Mouse (Mus musculus) ovary, adult 10 weeks (tissue): Measurements from ENCODE around the gene Tbc1d24. TPM values are rescaled to one million over a fixed set of nuclear protein-coding genes. Genes with fewer than 3 reads are reported as not detected.

Experiments
- polyA plus RNA-seq: library from polyadenylated mRNA; stranded (reverse); fragments of 350-450 nt; fragmentation: Illumina TruSeq; extraction: RNeasy Lipid Tissue Mini Kit (QIAGEN cat#74804); gene quantifications from one replicate; pipeline ENCODE4 v1.2.3, GENCODE M21; 2014

The Tbc1d24 gene
- polyA plus RNA-seq: 18.2 TPM

DNA sequence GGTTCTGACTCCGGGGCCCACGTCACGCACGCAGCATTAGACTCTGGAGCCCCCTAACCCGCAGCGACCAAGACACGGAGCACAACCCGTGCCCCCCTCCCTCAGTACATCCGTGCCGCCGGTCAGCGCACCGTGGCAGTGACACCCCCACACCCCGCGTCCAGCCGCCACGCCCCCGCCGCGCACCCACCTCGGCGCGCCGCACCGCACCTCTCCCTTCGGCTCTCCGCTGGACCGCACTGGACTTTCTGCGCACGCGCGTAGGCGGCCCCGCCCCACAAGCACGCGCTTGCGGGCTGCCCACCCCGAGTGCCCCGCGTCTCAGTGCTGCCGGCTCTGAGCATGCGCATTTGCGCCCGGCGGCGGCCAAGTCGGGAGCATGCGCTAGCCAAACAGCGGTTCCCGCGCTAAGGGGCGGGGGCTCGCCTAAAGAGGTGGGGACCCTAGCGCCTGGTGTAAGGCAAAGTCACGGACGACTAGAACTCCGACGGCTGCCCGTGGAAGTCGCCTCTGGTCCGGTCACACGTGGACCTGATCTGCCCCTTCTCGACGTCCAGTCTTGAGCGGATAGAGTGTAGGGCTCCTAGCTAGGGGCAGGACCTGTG, at the start of gene Tbc1d24:
Tbc1d24 (minus strand) TSS at position 279 of the 605 bp plus-strand sequence.

DNA sequence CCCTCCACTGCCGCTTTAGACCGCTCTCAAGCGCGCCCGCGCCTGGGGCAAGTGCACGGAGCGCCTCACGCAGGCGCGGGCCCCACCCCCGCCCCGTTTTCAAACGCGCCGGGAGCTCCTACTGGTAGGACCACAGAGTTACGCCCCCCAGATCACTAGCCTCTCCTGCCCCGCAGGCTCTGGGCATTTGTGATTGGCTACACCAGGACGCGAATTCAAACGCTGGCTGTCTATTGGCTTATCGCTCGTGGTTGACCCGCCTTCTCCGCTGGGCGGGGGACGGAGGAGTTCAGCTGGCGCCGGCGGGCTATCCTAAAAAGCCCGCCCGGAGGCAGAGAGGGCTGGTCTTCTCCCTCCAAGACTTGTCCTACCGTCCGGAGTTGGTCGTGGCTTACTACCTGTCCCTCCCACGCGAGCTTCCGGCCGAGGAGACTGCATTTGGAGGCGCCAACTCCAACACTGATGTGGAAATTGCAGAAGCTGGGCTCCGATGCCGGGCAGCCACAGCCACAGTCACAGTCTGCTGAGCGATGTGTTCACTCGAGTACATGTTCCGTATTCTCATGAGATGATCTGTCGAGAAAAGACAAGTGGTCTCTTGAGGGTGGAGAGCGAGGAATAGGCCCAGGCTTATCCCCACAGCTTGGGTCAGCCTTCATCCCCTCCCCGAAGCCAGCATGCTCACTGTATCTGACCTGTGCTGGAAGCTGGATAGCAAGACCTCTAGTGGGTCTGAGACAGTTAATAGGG, 46.1 kb upstream of the Tbc1d24 start, which contains the start of gene Ccnf:
Ccnf (minus strand) TSS at position 165 of the 750 bp plus-strand sequence.

GRCm38 (mm10) chr17:24220435-24221411, 15.4 kb upstream of the Tbc1d24 start, which contains the start of gene Tedc2:
Tedc2 (minus strand) TSS chr17:24220851.

GRCm38 (mm10) chr17:24209043-24209915, 3.9 kb upstream of the Tbc1d24 start, which contains the start of gene Ntn3:
Ntn3 (minus strand) TSS chr17:24209531.

GRCm38 (mm10) chr17:24169317-24170065, 35.9 kb downstream of the Tbc1d24 start, which contains the start of gene Atp6v0c:
Atp6v0c (minus strand) TSS chr17:24169702.

DNA sequence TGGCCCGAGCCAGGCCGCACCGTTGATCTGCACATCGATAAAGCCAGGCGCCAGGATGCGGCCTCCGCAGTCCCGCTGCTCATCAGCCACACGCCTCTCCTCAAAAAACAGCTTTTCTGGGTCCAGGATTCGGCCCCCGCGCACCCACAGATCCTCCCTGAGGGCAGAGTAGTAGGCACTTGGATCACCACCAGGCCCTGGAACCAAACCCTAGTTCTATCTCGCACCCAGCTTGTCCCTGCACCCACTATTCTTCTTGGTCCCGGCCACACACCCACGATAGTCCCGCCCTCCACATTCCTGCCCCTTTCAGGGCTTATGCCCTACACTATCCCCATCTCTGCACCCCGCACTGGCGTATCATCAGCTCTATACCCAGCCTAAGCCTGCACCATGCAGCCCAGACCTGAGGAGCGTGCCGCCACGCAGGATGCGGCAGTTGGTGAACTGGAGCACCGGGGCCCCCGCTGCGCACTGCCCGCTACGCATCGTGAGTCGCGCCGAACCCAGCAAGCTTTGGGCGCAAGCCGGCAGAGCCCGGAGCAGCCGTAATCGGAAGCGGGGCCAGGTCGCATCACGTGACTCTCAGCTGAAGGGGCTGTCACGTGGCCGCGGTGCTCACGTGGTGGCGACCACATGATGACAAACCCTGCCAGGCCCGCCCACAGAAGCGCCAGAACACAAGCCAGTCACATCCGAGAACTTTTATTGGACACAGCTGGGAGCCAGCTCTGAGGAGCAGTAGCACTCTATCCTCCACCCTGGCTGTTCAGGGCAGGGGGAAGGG, 42.0 kb downstream of the Tbc1d24 start, which contains the start of gene Amdhd2:
Amdhd2 (minus strand) TSS at position 591 of the 787 bp plus-strand sequence.

GRCm38 (mm10) chr17:24150824-24151223, 54.5 kb downstream of the Tbc1d24 start, which contains the start of gene Pdpk1:
Pdpk1 (minus strand) TSS chr17:24150924.

Other genes starting within 250 kb of the Tbc1d24 start
- gene Prss30, start 225.0 kb downstream of the Tbc1d24 start, polyA plus RNA-seq: 0.43 TPM
- not detected for gene Prss22, start 207.5 kb downstream of the Tbc1d24 start, polyA plus RNA-seq
- not detected for gene Prss27, start 167.4 kb downstream of the Tbc1d24 start, polyA plus RNA-seq
- 64.0 TPM for gene Kctd5, start 132.1 kb downstream of the Tbc1d24 start, polyA plus RNA-seq
- 52.1 TPM for gene Pdpk1, start 54.6 kb downstream of the Tbc1d24 start, polyA plus RNA-seq
- not detected for gene Amdhd2, start 41.8 kb downstream of the Tbc1d24 start, polyA plus RNA-seq
- 42.9 TPM for gene Atp6v0c, start 35.9 kb downstream of the Tbc1d24 start, polyA plus RNA-seq
- 0.48 TPM for gene Ntn3, start 4.0 kb upstream of the Tbc1d24 start, polyA plus RNA-seq
- 4.7 TPM for gene Tedc2, start 15.3 kb upstream of the Tbc1d24 start, polyA plus RNA-seq
- 5.2 TPM for gene Ccnf, start 45.9 kb upstream of the Tbc1d24 start, polyA plus RNA-seq
- not detected for gene Abca17, start 145.5 kb upstream of the Tbc1d24 start, polyA plus RNA-seq
- 1.7 TPM for gene Abca3, start 146.4 kb upstream of the Tbc1d24 start, polyA plus RNA-seq
- gene Rnps1, start 209.0 kb upstream of the Tbc1d24 start, polyA plus RNA-seq: 81.8 TPM
- gene Eci1, start 221.1 kb upstream of the Tbc1d24 start, polyA plus RNA-seq: 15.1 TPM
- gene Dnase1l2, start 237.5 kb upstream of the Tbc1d24 start, polyA plus RNA-seq: not detected